Mouse (Mus musculus) myocyte (in vitro differentiated cells): Measurements from ENCODE around the gene Hba-a1.

ENCODE experiments used
- CEBPB ChIP-seq: IDR thresholded peaks from 2 replicates; pipeline ENCODE4 v1.6.1; 2011; ENCODE audit warnings: mild to moderate bottlenecking, moderate library complexity; ENCODE audit not compliant: poor library complexity, insufficient read depth, severe bottlenecking
- E2F4 ChIP-seq: IDR thresholded peaks from one replicate; pipeline ENCODE4 v1.6.1; 2011; ENCODE audit warnings: mild to moderate bottlenecking, control low read depth, moderate library complexity; ENCODE audit not compliant: insufficient read depth
- MAX ChIP-seq: IDR thresholded peaks from one replicate; pipeline ENCODE4 v1.6.1; 2011; ENCODE audit warnings: low read depth, mild to moderate bottlenecking, control low read depth
- MYOD1 ChIP-seq, 3 experiments: IDR thresholded peaks; one replicate each; pipeline ENCODE4 v1.6.1; 2011; ENCODE audit warnings: control low read depth in 2 of 3, low read depth in 2 of 3, mild to moderate bottlenecking in 2 of 3, moderate library complexity in 1 of 3; ENCODE audit not compliant: insufficient read length in 2 of 3, control insufficient read depth in 1 of 3
- MYOG ChIP-seq, 3 experiments: IDR thresholded peaks; one replicate each; pipeline ENCODE4 v1.6.1; 2011; ENCODE audit warnings: control low read depth in 2 of 3, low read depth in 2 of 3, mild to moderate bottlenecking in 2 of 3; ENCODE audit not compliant: insufficient read length in 2 of 3, control insufficient read depth in 1 of 3, insufficient read depth in 1 of 3
- POLR2A ChIP-seq: IDR thresholded peaks from one replicate; pipeline ENCODE4 v1.6.1; 2011; ENCODE audit warnings: low read depth, mild to moderate bottlenecking, control low read depth, moderate library complexity; ENCODE audit not compliant: insufficient read length
- POLR2AphosphoS2 ChIP-seq: IDR thresholded peaks from one replicate; pipeline ENCODE4 v1.6.1; 2011; ENCODE audit warnings: low read depth, control low read depth; ENCODE audit not compliant: insufficient read length
- REST ChIP-seq: IDR thresholded peaks from one replicate; pipeline ENCODE4 v1.6.1; 2011; ENCODE audit warnings: mild to moderate bottlenecking, control low read depth, moderate library complexity; ENCODE audit not compliant: insufficient read depth, insufficient read length
- SRF ChIP-seq: IDR thresholded peaks from one replicate; pipeline ENCODE4 v1.6.1; 2011; ENCODE audit warnings: low read depth; ENCODE audit not compliant: control insufficient read depth, insufficient read length
- TCF12 ChIP-seq: IDR thresholded peaks from one replicate; pipeline ENCODE4 v1.6.1; 2011; ENCODE audit warnings: mild to moderate bottlenecking, control low read depth; ENCODE audit not compliant: poor library complexity, insufficient read depth, severe bottlenecking
- TCF3 ChIP-seq: IDR thresholded peaks from one replicate; pipeline ENCODE4 v1.6.1; 2011; ENCODE audit warnings: low read depth, control low read depth; ENCODE audit not compliant: insufficient read length
- USF1 ChIP-seq: IDR thresholded peaks from one replicate; pipeline ENCODE4 v1.6.1; 2011; ENCODE audit warnings: low read depth, mild to moderate bottlenecking, control low read depth, moderate library complexity

DNA sequence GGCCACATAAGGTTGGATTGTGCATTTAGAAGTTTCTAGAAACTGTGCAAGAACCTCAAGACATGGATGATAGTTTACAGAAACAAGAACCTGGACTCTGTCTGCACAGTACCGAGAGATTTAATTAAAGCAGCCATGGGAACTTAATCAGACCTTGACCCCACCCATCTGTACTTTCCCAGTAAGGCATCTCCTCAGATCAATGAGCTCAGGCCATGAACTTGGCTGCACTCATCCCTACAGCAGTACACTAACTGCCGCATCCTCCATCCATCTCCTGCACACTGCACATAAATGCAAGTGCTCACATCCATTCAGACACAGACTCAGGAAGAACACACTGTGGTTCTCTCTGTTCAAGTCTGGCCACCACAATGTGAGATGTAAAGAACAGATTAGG is 2.7 kb upstream of the Hba-a1 start:
- TF ChIP-seq POLR2AphosphoS2, result no peak
- no peak for TF ChIP-seq POLR2A
- no peak for TF ChIP-seq CEBPB
- no peak for TF ChIP-seq E2F4
- TF ChIP-seq USF1, result no peak
- TF ChIP-seq TCF12, result no peak
- TF ChIP-seq MYOG (IDR thresholded peaks at IDR 0.05; ENCODE audit: control insufficient read depth in 1 of 3, insufficient read depth in 1 of 3, insufficient read length in 2 of 3, low read depth in 2 of 3), result no peak
- no peak for TF ChIP-seq MYOD1 (IDR thresholded peaks at IDR 0.05; ENCODE audit: control insufficient read depth in 1 of 3, insufficient read length in 2 of 3, low read depth in 2 of 3)
- no peak for TF ChIP-seq REST
- TF ChIP-seq MAX, result no peak
- no peak for TF ChIP-seq TCF3
- TF ChIP-seq SRF, result no peak
